Mouse (Mus musculus) hindbrain, embryonic 11.5 days (tissue): ENCODE measurements at regions not wholly inside any gene's neighbourhood (a gene's known extent, or its start where the extent isn't known, plus 50 kb on each side); places are given as distances from the start of the nearest gene placed in this dataset. TPM values are rescaled to one million over a fixed set of nuclear protein-coding genes. Genes with fewer than 3 reads are reported as not detected.

ENCODE experiments used
- microRNA counts: library from miRNA; unstranded; fragments of <30 nt; microRNA quantifications from one replicate; lab custom pipeline; 2015

MicroRNA genes in the stretch of these regions (microRNA counts, 519-probe panel; counts per million panel counts)
- microRNA mmu-miR-325 (lab: Ali Mortazavi, UCI): not detected
